Mouse (Mus musculus) retina, adult 2 months (tissue): ENCODE measurements around the gene Arfgef2.

ENCODE experiments used
- DNase-seq: peaks from one replicate; pipeline ENCODE4 v3.0.0-alpha.2; 2012; ENCODE audit warnings: low read depth, low spot score

Arfgef2 gene

GRCm38 (mm10) chr2:166805250-166806172, at the start of gene Arfgef2:
Arfgef2 (plus strand) TSS chr2:166805588.
- peak; percentile 78 for DNase-seq

GRCm38 (mm10) chr2:166757969-166758368, 47.4 kb upstream of the Arfgef2 start:
- no peak for DNase-seq

- DNase-seq = no peak
These were observed 41.3 kb upstream of the Arfgef2 start for GRCm38 (mm10) chr2:166764051-166764450.

- DNase-seq = no peak
These were observed 37.8 kb upstream of the Arfgef2 start for GRCm38 (mm10) chr2:166767591-166767990.

- no peak for DNase-seq
These were observed 34.0 kb upstream of the Arfgef2 start for GRCm38 (mm10) chr2:166771396-166771795.

- DNase-seq = no peak
These were observed 31.8 kb upstream of the Arfgef2 start for GRCm38 (mm10) chr2:166773587-166773986.

GRCm38 (mm10) chr2:166774275-166774674, 31.1 kb upstream of the Arfgef2 start:
- DNase-seq = no peak

GRCm38 (mm10) chr2:166775357-166775893, 30.0 kb upstream of the Arfgef2 start:
- no peak for DNase-seq

- DNase-seq = no peak
These were observed 29.1 kb upstream of the Arfgef2 start for GRCm38 (mm10) chr2:166776272-166776671.

- DNase-seq = no peak
These were observed 25.4 kb upstream of the Arfgef2 start for GRCm38 (mm10) chr2:166779956-166780355.

- no peak for DNase-seq
These were observed 24.3 kb upstream of the Arfgef2 start for GRCm38 (mm10) chr2:166780980-166781578.

- no peak for DNase-seq
These were observed 21.0 kb upstream of the Arfgef2 start for GRCm38 (mm10) chr2:166784376-166784775.

- peak; percentile 84 for DNase-seq
These were observed 18.9 kb upstream of the Arfgef2 start for GRCm38 (mm10) chr2:166786353-166787004.

- DNase-seq = no peak
These were observed 13.7 kb upstream of the Arfgef2 start for GRCm38 (mm10) chr2:166791738-166792137.

GRCm38 (mm10) chr2:166792355-166792754, 13.0 kb upstream of the Arfgef2 start, which contains the start of gene Trp53rkb:
Trp53rkb (plus strand) TSS chr2:166792531.
- no peak for DNase-seq

- peak; percentile 70 for DNase-seq
These were observed 11.7 kb upstream of the Arfgef2 start for GRCm38 (mm10) chr2:166793542-166794214.

GRCm38 (mm10) chr2:166799615-166800472, 5.5 kb upstream of the Arfgef2 start:
- DNase-seq = no peak

GRCm38 (mm10) chr2:166800473-166800857, 4.9 kb upstream of the Arfgef2 start:
- no peak for DNase-seq

GRCm38 (mm10) chr2:166801436-166801835, 4.0 kb upstream of the Arfgef2 start:
- no peak for DNase-seq

GRCm38 (mm10) chr2:166803298-166803697, 2.1 kb upstream of the Arfgef2 start:
- no peak for DNase-seq
